Mouse (Mus musculus) brain, embryonic 18.5 days (tissue): ENCODE data around the gene Tbxa2r.

ENCODE experiments used
- DNase-seq: peaks from one replicate; pipeline ENCODE4 v3.0.0-alpha.2; 2012; ENCODE audit warnings: low read depth, low spot score

Tbxa2r gene

GRCm38 (mm10) chr10:81320550-81321347 lies 7.8 kb upstream of the Tbxa2r start, which contains the start of gene Cactin:
TSS of gene Cactin (plus strand) at chr10:81321103.
- peak; percentile 100 for DNase-seq

DNA sequence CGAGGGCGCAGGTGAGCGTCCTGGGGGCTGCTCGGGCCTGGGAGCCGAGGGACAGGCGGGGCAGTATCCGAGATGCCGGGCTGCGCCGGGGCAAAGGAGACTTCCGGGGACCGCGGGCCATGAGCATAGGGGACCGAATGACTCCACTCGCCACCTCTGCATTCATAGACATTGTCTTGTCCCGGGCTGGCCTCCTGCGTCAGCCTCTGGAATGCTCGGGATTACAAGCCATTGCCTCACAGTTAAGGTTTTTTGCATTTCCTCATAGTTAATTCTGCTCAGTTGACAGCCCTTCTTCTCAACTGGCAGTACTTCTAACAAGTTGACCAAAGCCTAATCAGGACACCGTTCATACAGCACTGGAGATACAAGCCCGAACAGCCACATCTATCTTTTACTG lies 7.1 kb upstream of the Tbxa2r start:
- no peak for DNase-seq

GRCm38 (mm10) chr10:81322444-81322843 lies 6.1 kb upstream of the Tbxa2r start:
- DNase-seq = no peak

GRCm38 (mm10) chr10:81323141-81323775 lies 5.3 kb upstream of the Tbxa2r start:
- no peak for DNase-seq

- DNase-seq = no peak
These were observed 4.6 kb upstream of the Tbxa2r start for GRCm38 (mm10) chr10:81323791-81324530.

GRCm38 (mm10) chr10:81325176-81325575 lies 3.4 kb upstream of the Tbxa2r start:
- no peak for DNase-seq

GRCm38 (mm10) chr10:81325781-81326180 lies 2.8 kb upstream of the Tbxa2r start:
- no peak for DNase-seq

- DNase-seq = no peak
These were observed 1.7 kb upstream of the Tbxa2r start for GRCm38 (mm10) chr10:81326858-81327257.

DNA sequence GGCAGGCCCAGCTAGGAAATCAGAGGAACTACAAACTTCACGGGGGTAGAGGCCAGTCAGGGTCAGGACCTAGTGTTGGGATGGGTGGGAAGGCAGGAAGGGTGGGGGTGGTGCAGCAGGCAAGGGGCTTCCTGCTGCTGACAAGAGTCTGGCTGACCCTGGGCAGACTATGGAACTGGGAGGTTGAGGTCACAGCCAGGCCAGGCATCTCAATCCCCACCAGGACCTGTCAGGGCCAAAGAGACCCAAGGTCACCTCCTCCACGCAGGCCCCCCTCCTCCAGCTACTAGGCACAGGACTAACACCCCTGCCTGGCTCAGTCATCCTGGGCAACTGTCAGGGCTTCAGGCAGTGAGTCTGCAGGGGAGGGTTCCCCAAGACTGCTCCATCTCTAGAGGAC lies 572 bp upstream of the Tbxa2r start:
- no peak for DNase-seq

- no peak for DNase-seq
These were observed 854 bp downstream of the Tbxa2r start for GRCm38 (mm10) chr10:81329194-81329975.

GRCm38 (mm10) chr10:81330007-81330406 lies 1.5 kb downstream of the Tbxa2r start:
- DNase-seq = no peak

DNA sequence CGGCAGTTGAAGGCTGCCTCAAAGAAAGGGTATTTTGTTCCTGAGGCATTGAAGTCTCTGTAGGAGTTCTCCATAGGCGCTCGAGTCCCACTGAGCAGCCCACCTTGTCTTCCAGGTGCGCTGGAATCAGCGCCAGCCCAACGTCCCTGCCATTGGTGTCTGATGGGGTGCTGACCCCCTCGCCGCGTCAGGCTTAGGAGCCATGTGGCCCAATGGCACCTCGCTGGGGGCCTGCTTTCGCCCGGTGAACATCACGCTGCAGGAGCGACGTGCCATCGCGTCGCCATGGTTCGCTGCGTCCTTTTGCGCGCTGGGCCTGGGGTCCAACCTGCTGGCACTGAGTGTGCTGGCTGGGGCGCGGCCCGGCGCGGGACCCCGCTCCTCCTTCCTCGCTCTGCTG lies 3.7 kb downstream of the Tbxa2r start:
- DNase-seq = no peak

GRCm38 (mm10) chr10:81334324-81334723 lies 5.8 kb downstream of the Tbxa2r start:
- DNase-seq = no peak

- DNase-seq = no peak
These were observed 7.1 kb downstream of the Tbxa2r start for GRCm38 (mm10) chr10:81335393-81336340.

DNA sequence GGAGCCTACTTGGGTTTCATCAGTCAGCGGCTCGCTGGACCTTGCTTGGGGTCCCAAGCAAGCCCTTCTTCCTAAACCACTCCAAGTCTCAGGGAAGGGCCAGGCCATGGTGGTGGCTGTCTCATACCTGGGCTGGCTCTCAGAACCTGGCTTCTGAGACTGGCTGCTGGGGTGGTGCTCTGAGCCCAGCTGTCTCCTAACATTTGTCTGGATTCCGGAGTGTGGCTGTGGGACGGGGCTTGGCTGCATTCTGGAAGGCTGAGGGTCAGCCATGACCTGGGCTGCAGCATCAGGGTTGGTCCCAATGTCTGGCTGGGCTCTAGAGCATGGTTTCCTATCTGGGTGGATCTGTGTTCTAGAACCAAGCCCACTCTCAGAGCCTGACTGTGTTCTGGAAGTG lies 8.0 kb downstream of the Tbxa2r start:
- no peak for DNase-seq

DNA sequence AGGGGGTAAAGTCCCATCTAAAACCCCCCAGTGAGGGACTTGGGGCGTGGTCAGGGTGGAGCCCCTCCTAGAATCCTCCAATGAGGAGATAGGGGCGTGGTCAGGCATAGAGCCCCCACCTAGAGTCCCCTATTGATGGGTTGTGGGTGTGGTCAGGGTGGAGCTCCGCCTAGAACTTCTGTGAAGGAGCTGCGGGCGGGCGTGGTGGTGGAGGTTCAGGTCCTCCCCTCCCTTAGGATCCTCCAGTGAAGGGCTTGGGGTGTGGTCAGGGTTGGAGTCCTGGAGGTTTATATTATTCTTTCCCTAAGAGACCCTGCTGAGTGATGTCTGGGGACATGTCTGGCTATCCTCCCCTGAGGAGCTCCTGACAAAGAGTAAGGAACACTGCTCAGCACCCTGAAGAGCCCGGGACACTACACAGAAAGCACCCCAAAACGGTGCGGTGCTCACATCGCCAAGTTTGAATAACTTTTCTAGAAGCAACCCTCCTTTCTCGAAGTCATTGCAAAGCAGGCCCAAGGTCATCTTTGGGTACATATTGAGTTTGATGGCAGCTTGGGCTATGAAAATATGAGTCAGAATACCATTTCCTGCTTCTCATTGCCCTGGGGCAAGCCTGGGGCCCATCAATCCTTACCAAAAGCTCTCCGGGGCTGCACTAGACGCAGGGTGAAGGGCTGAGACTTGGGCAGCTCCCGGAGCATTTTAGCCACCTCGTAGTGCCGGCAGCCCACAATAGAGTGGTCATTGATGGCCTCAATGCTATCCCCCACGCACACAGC lies 12.2 kb downstream of the Tbxa2r start:
- DNase-seq = no peak

DNA sequence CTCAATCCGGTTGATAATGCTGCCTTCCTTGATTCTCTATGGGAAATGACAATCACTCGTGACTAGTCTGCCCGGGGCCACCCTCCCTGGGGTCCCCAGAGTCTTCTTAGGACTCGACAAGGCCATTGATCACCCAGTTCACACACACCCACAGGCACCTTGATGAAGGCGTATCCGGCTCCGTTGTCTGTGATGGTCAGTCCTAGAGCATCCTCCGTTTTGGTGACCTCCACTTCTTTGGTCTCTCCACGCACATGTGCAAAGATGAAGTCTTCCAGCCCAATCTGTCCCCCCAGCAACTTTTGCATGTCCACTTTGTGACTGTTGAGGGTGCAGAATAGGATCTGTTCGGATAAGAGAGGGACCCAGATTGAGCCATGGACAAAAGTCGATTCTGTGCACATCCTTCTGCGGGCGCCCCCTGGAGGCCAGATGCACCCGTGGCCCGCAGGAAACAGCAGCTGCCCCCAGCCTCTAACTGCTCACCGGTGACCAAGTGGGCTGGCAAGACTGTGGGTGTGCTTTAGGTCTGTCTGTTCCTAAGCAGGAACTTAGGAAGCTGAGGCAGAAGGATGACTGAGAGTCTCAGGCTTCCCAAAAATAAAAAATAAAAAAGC lies 12.9 kb downstream of the Tbxa2r start:
- DNase-seq = no peak

GRCm38 (mm10) chr10:81342686-81343505 lies 14.4 kb downstream of the Tbxa2r start, which contains the start of gene Gipc3:
TSS of gene Gipc3 (minus strand) at chr10:81343266.
- no peak for DNase-seq
